Mouse (Mus musculus): ENCODE measurements at regions not wholly inside any gene's neighbourhood (a gene's known extent, or its start where the extent isn't known, plus 50 kb on each side); places are given as distances from the start of the nearest gene placed in this dataset.

- no peak for TF ChIP-seq CTCF (IDR thresholded peaks at IDR 0.05; ENCODE audit: low read depth, low read length)
- TF ChIP-seq EP300 (IDR thresholded peaks at IDR 0.05; ENCODE audit: insufficient read depth, low read depth, low read length): no peak
- TF ChIP-seq POLR2A (IDR thresholded peaks at IDR 0.05; ENCODE audit: insufficient read depth, low read length): no peak
Observed at GRCm38 (mm10) chr4:124400136-124400675, 210.4 kb downstream of the 3100002H09Rik start.

Data from ES-Bruce4 (cell line).